ENCODE assay signal across 8 mouse cellular contexts in the genomic region with DNA sequence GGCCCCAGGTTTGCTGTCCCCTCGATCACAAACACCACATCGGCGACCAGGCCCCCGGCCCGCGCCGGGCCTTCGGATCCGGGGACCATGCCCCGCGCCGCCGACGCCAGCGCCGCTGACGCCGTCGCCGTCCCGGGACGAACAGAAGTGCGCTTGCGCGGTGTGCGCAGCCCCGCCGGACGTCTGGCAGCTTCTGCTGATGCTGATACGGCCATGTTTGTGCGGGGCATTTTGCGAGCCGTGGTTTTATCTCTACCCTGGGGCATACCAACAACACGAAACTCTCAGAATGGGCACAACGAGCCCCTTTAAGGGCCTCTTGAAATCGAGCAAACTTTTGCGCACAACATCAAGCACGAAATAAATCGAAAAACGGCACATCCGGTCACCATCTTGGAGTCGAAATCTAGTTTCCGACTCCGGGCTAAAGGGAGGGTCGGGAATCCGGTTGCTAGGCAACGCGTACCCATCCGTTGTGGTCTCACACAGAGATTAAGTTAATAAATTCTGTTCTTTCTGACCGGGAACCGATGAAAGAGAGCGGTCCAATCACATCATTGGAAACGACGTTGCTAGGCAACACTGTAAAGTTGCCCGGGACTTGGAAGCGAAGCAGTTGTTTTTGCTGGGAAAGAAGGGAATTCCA. TPM values are rescaled to one million over a fixed set of nuclear protein-coding genes. Genes with fewer than 3 reads are reported as not detected.
DNase-seq lines count a peak whose midpoint lies in the region; ATAC-seq and TF ChIP-seq lines count a peak whose summit lies in the region.

A gene (minus strand): TSS at position 437 of the 646 bp plus-strand sequence.

- no peaks in the 10 kb centered on the region for H3K27me3 ChIP-seq in embryonic facial prominence, embryonic 13.5 days
- no peaks in the 10 kb centered on the region for H3K27me3 ChIP-seq in kidney, adult 2 months (replicated peaks; ENCODE audit: control insufficient read depth, insufficient read depth, low read length)
- no peaks in the 10 kb centered on the region for H3K27me3 ChIP-seq in limb, embryonic 12.5 days
- no peaks in the 10 kb centered on the region for H3K27me3 ChIP-seq in midbrain, embryonic 15.5 days (replicated peaks)
- no peaks in the 10 kb centered on the region for H3K27me3 ChIP-seq in spleen, adult 2 months (ENCODE audit: control insufficient read depth, insufficient read depth, low read length)

- peak; percentile 86 for DNase-seq in 3134 (ENCODE audit: extremely low read depth, insufficient read length, low spot score)
- DNase-seq in adrenal gland, postnatal 36 days: peak; percentile 89 to 90
- DNase-seq in heart, adult 18-20 months: peak; percentile 92 to 95
- peak; percentile 97 for DNase-seq in kidney, adult 2 months
- peak; percentile 76 to 80 for DNase-seq in spleen, adult 2 months (ENCODE audit: low read depth in 1 of 2, low spot score in 2 of 2)

- peak within 1 kb of the TSS; percentile 91 for H3K9ac ChIP-seq in embryonic facial prominence, embryonic 13.5 days
- peak within 1 kb of the TSS; percentile 85 for H3K9ac ChIP-seq in limb, embryonic 12.5 days (replicated peaks)
- peak within 1 kb of the TSS; percentile 75 for H3K9ac ChIP-seq in midbrain, embryonic 15.5 days

- peak within 1 kb of the TSS; percentile 94 for H3K4me2 ChIP-seq in embryonic facial prominence, embryonic 13.5 days
- peak within 1 kb of the TSS; percentile 85 for H3K4me2 ChIP-seq in limb, embryonic 12.5 days
- peak within 1 kb of the TSS; percentile 93 for H3K4me2 ChIP-seq in midbrain, embryonic 15.5 days

- peaks cover 53% of the 10 kb centered on the region for H3K4me1 ChIP-seq in embryonic facial prominence, embryonic 13.5 days
- H3K4me1 ChIP-seq in kidney, adult 2 months (ENCODE audit: control insufficient read depth, insufficient read depth, low read length): peaks cover 18% of the 10 kb centered on the region
- H3K4me1 ChIP-seq in limb, embryonic 12.5 days (replicated peaks): peaks cover 38% of the 10 kb centered on the region
- H3K4me1 ChIP-seq in midbrain, embryonic 15.5 days: peaks cover 68% of the 10 kb centered on the region
- H3K4me1 ChIP-seq in spleen, adult 2 months (ENCODE audit: control insufficient read depth, insufficient read depth, insufficient read length): peaks cover 8% of the 10 kb centered on the region

- ATAC-seq in embryonic facial prominence, embryonic 13.5 days (ENCODE audit: insufficient number of reproducible peaks, insufficient read depth, low FRiP score, low TSS enrichment, low read depth): peak; percentile 77
- peak; percentile 61 for ATAC-seq in limb, embryonic 12.5 days (ENCODE audit: insufficient number of reproducible peaks, insufficient read depth, low FRiP score, low TSS enrichment, low read depth)
- peak; percentile 71 for ATAC-seq in midbrain, embryonic 15.5 days (replicated peaks)

- H3K9me3 ChIP-seq in embryonic facial prominence, embryonic 13.5 days: no peaks in the 10 kb centered on the region
- no peaks in the 10 kb centered on the region for H3K9me3 ChIP-seq in limb, embryonic 12.5 days
- no peaks in the 10 kb centered on the region for H3K9me3 ChIP-seq in midbrain, embryonic 15.5 days

- H3K27ac ChIP-seq in embryonic facial prominence, embryonic 13.5 days: peak within 1 kb of the TSS; percentile 95
- peak within 1 kb of the TSS; percentile 93 for H3K27ac ChIP-seq in kidney, adult 2 months (ENCODE audit: insufficient read depth, low read depth, low read length)
- H3K27ac ChIP-seq in limb, embryonic 12.5 days: peak within 1 kb of the TSS; percentile 96
- H3K27ac ChIP-seq in midbrain, embryonic 15.5 days: peak within 1 kb of the TSS; percentile 99
- peak within 1 kb of the TSS; percentile 99 for H3K27ac ChIP-seq in spleen, adult 2 months (ENCODE audit: insufficient read depth, low read length)

- TF ChIP-seq POLR2A in kidney, adult 2 months (IDR thresholded peaks at IDR 0.05; ENCODE audit: low read depth, low read length): peak; percentile 21
- peak; percentile 57 for TF ChIP-seq POLR2A in spleen, adult 2 months (IDR thresholded peaks at IDR 0.05; ENCODE audit: low read depth, low read length)

- no peak for TF ChIP-seq CTCF in kidney, adult 2 months (conservative IDR thresholded peaks at IDR 0.05; ENCODE audit: insufficient read depth, insufficient read length, low read depth, low read length)
- no peak for TF ChIP-seq CTCF in spleen, adult 2 months (IDR thresholded peaks at IDR 0.05; ENCODE audit: extremely low read depth, insufficient read depth, insufficient read length, insufficient replicate concordance)

- H3K36me3 ChIP-seq in embryonic facial prominence, embryonic 13.5 days: peaks cover 27% of the 10 kb centered on the region
- H3K36me3 ChIP-seq in kidney, adult 2 months (ENCODE audit: control insufficient read depth, insufficient read depth, low read length): no peaks in the 10 kb centered on the region
- peaks cover 31% of the 10 kb centered on the region for H3K36me3 ChIP-seq in limb, embryonic 12.5 days
- peaks cover 5% of the 10 kb centered on the region; the same call in 1 of the 2 replicates for H3K36me3 ChIP-seq in midbrain, embryonic 15.5 days (replicated peaks)
- H3K36me3 ChIP-seq in spleen, adult 2 months (ENCODE audit: control insufficient read depth, insufficient read depth, low read length): no peaks in the 10 kb centered on the region

- peak within 1 kb of the TSS; percentile 87 for H3K4me3 ChIP-seq in embryonic facial prominence, embryonic 13.5 days
- peak within 1 kb of the TSS; percentile 60 for H3K4me3 ChIP-seq in kidney, adult 2 months (ENCODE audit: insufficient read depth, low read depth, low read length)
- H3K4me3 ChIP-seq in limb, embryonic 12.5 days (replicated peaks): peak within 1 kb of the TSS; percentile 82
- peak within 1 kb of the TSS; percentile 92 for H3K4me3 ChIP-seq in midbrain, embryonic 15.5 days
- peak within 1 kb of the TSS; percentile 92 for H3K4me3 ChIP-seq in spleen, adult 2 months (ENCODE audit: extremely low read depth, insufficient read depth, insufficient read length)

- under 1% methylated on average over 56 of the region's 56 CpGs for WGBS in embryonic facial prominence, embryonic 13.5 days
- WGBS in kidney, adult 2 months: under 1% methylated on average over 56 of the region's 56 CpGs
- under 1% methylated on average over 56 of the region's 56 CpGs for WGBS in limb, embryonic 12.5 days
- under 1% methylated on average over 56 of the region's 56 CpGs for WGBS in midbrain, embryonic 15.5 days
- under 1% methylated on average over 56 of the region's 56 CpGs for WGBS in spleen, adult 2 months

RNA-seq across cellular contexts. Expression of the gene that starts here (rescaled TPM):
- 10 to 100 TPM; 86.1 to 97.1 TPM for total RNA-seq in adrenal gland, postnatal 36 days (2021)
- polyA plus RNA-seq in embryonic facial prominence, embryonic 13.5 days (2015; fragmentation: Nextera tagmentation; extraction: Ambion mirVana): 107 and 111 TPM in 2 replicates
- 10 to 100 TPM; 75.9 to 79.8 TPM for total RNA-seq in heart, adult 18-20 months (2021)
- polyA plus RNA-seq in kidney, adult 2 months (2012; rRNA removed): 164 and 181 TPM in 2 replicates
- polyA plus RNA-seq in limb, embryonic 12.5 days (2016; fragmentation: Nextera tagmentation; extraction: Ambion mirVana): 116 and 127 TPM in 2 replicates
- polyA plus RNA-seq in midbrain, embryonic 15.5 days (2015; fragmentation: Nextera tagmentation; extraction: Ambion mirVana): 179 TPM in 2 replicates
- 113 and 136 TPM in 2 replicates for polyA plus RNA-seq in spleen, adult 2 months (2012; rRNA removed)

Comparison
In these comparisons a context has a peak if more than half of its experiments do, and no peak if none do; other contexts are left out.
1. Peak in every context shown above with its lines: DNase-seq, ATAC-seq, H3K4me3 ChIP-seq and H3K27ac ChIP-seq.